8 mouse cellular contexts compared by ENCODE assay signal in the genomic region with DNA sequence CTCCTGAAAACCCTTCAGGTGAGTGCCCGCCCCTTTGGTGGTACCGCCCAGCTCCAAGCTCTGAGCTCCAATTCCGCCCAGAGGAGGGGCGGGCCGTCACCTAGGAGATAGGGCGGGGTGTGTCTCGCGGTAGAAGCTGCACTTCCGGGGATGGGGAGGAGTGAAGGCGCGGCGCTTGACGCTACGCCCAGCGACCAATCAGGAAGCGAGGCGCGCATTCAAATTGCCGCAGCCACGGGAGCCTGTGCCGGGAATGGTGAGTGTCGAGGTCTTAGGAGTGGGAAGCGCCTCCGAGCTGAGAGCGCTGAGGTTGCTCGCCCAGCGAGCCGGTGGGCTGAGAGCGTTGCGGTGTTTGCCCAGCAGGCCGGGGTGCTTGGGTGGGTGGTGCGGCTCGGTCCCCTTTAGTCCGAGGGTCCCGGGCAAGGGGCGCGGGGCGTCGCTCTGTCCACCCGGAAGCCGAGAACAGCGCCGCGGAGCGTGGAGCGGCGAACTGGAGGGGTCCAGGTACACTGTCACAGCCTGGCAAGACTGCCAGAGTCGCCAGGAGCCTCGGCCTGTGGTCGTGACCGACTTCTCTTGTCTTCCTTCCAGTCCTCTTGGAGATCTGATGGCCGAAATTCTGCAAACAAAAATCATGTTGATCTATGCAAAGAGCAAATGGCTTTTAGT. TPM values are rescaled to one million over a fixed set of nuclear protein-coding genes. Genes with fewer than 3 reads are reported as not detected.
A peak's percentile ranks its signal among the peaks of the same experiment; 100 is the strongest.
DNase-seq lines count a peak whose midpoint lies in the region; ATAC-seq lines count a peak whose summit lies in the region.

Gene Kif14, plus strand, starts transcription at position 201 of the 669 bp plus-strand sequence.

- peak within 1 kb of the TSS; percentile 60 for H3K9ac ChIP-seq in intestine, embryonic 14.5 days (ENCODE audit: low read length)

- DNase-seq in adrenal gland, adult (ENCODE audit: inconsistent age in 2 of 2, low spot score in 1 of 2), result peak; percentile 95 to 98
- DNase-seq in embryo, embryonic 10.5 days (ENCODE audit: low spot score), result peak; percentile 99
- peak; percentile 92 for DNase-seq in gastrocnemius, postnatal 14 days
- peak; percentile 97 for DNase-seq in intestine, embryonic 14.5 days (ENCODE audit: low spot score)
- DNase-seq in left cerebral cortex, postnatal 14 days (ENCODE audit: low spot score in 2 of 2), result peak; percentile 93 to 94
- peak; percentile 97 for DNase-seq in mesoderm, embryonic 11.5 days (ENCODE audit: low read depth, low spot score)
- peak; percentile 89 to 90 for DNase-seq in right cerebral cortex, postnatal 36 days (ENCODE audit: low spot score in 2 of 2)
- DNase-seq in yolk sac, embryonic 10.5 days (ENCODE audit: low spot score), result peak; percentile 97

- H3K36me3 ChIP-seq in intestine, embryonic 14.5 days (ENCODE audit: control insufficient read depth, insufficient read depth, low read length), result peaks cover 22% of the 10 kb centered on the region

- under 1% methylated on average over 50 of the region's 52 CpGs for WGBS in intestine, embryonic 14.5 days

- no peak within 1 kb of the TSS for H3K27ac ChIP-seq in intestine, embryonic 14.5 days (ENCODE audit: low read depth)

- peaks cover 3% of the 10 kb centered on the region; the same call in 1 of the 2 replicates for H3K4me1 ChIP-seq in intestine, embryonic 14.5 days (replicated peaks; ENCODE audit: control insufficient read depth, insufficient read depth, low read length)

- peak; percentile 98 for ATAC-seq in intestine, embryonic 14.5 days (replicated peaks; ENCODE audit: low FRiP score, low TSS enrichment, low read depth)

- H3K4me2 ChIP-seq in intestine, embryonic 14.5 days (ENCODE audit: low read length), result peak within 1 kb of the TSS; percentile 95

- intact Hi-C loops in gastrocnemius, postnatal 14 days (cut with DNase I; ENCODE audit: low total_unique reads), result no loop called here
- intact Hi-C loops in left cerebral cortex, postnatal 14 days (cut with DNase I), result no loop called here

- no peaks in the 10 kb centered on the region for H3K27me3 ChIP-seq in intestine, embryonic 14.5 days (replicated peaks; ENCODE audit: control insufficient read depth, insufficient read depth, low read length)

- peak within 1 kb of the TSS; percentile 71 for H3K4me3 ChIP-seq in intestine, embryonic 14.5 days (ENCODE audit: low read depth, low read length)

- H3K9me3 ChIP-seq in intestine, embryonic 14.5 days (ENCODE audit: control insufficient read depth, low read length), result no peaks in the 10 kb centered on the region

RNA-seq across cellular contexts. Expression of gene Kif14, which starts in this region (rescaled TPM):
- 1 to 10 TPM in 1 of 2 experiments, under 1 TPM in 1; 0.92 to 1.3 TPM for total RNA-seq in gastrocnemius, postnatal 14 days (2021)
- 7.6 and 7.8 TPM in 2 replicates for polyA plus RNA-seq in intestine, embryonic 14.5 days (2014; fragmentation: Nextera tagmentation; extraction: Ambion mirVana)
- total RNA-seq in left cerebral cortex, postnatal 14 days (2021), result under 1 TPM; 0.46 to 0.59 TPM

Comparison
In these comparisons a context has a peak if more than half of its experiments do, and no peak if none do; other contexts are left out.
1. Peak in DNase-seq in left cerebral cortex, postnatal 14 days; RNA of the gene not detected or under 1 TPM.